Mouse (Mus musculus) lung, postnatal 10 days (tissue): ENCODE measurements at regions not wholly inside any gene's neighbourhood (a gene's known extent, or its start where the extent isn't known, plus 50 kb on each side); places are given as distances from the start of the nearest gene placed in this dataset.
A peak's percentile ranks its signal among the peaks of the same experiment; 100 is the strongest.
"Not testable (repeated sequence)": the region's sequence is repeated elsewhere in the genome, so short reads cannot be mapped to it uniquely, and the experiment has no call there.

Source experiments
- DNase-seq: peaks from one replicate; pipeline ENCODE4 v3.0.0; 2021

DNA sequence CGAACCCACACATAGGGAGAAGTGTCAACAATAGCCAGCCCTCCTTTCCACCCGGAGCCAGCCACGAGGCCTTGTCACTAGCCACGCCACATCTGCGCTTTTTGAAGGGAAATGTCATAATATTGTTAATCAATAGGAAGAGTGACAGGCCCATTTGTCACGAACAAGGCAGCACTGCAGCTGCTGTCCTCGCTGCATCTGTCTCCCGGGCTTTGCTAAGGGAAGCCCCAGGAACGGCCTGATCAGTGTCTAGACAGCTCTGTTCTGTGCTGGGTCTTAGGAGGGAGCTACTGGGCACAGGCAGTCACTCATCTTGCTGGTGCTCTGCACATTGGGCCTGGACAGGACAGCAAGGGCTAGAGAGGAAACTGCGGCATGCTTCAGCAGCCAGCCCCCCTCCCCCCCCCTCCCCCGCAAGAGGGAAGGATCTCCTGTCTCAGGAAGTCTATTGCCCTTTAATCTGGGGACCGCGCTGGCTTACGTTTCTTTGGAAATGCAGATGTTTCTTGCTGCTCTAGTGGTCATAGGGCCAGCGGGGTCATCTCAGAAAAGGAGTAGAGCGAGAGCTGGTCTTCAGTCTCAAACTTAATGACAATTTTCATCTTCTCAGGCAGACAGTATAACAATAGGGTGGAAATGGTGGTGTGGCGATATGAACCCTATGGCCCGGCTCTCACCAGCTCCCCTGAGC lies 169.1 kb upstream of the Npvf start:
- no peak for DNase-seq

DNA sequence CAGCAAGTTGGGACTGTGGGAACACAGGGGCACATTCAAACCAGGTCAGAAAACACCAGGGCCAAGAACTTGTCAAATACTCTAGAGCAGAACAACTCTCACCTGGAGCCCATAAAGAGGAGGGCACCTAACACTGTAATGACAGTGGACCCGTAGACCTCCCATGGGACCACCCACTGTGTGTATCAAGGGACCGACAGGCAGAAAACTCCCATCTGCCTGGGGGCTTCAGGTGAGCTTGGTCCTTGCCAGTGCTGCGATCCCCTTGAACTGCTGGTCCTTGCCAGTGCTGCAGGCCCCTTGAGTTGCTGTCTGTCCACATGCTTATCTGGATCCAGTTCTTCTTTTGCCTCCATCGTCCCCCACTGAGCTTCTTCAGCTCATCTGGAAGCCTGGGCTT lies 170.2 kb upstream of the Npvf start:
- no peak for DNase-seq

DNA sequence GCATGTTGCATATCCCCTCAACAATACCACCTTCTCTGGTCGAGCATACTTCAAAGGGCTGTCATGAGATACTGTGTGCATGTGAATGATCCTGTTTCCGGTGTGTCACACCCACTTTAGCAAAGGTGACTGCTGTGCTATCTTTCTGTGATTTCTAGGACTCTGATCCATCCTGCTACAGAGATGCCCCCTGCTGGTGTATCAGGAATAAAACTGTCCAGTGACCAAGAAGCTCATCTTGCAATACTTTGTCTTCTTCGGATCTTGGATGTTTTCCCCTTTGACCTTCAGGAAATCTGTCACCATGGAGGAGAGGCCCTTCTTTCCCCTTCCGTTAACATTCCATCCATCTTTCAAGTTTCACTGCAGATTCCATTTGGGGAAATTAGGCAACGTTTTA lies 177.5 kb upstream of the Npvf start:
- DNase-seq: no peak

DNA sequence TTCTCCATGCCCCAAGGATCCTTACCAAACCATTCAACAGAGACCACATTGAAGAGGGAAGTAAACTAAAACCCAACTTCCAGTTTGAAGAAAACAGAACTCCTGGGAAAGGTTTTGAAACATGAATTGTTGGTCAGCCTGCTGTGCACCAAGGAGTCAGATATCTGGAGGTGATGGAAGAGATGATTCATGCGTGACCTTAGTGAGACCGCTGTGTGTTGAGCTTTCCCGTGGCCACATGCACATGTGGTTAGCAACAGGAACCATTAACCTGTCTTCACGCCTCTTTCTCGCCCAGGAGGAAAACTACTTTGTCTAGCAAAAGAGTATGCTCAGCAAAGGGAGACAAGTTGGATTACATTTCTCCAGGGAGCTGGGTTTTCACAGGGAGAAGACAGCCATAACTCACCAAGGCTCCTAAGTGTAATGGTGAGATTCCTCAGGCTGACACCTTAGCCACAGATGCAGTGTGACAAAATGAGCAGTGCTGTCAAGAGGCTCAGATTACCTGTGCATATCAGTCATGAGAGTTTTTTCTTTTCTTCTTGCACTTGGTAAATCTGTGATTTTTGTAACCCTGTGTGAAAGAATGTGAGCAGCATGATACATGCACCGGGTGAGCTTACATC lies 181.9 kb upstream of the Npvf start:
- no peak for DNase-seq

DNA sequence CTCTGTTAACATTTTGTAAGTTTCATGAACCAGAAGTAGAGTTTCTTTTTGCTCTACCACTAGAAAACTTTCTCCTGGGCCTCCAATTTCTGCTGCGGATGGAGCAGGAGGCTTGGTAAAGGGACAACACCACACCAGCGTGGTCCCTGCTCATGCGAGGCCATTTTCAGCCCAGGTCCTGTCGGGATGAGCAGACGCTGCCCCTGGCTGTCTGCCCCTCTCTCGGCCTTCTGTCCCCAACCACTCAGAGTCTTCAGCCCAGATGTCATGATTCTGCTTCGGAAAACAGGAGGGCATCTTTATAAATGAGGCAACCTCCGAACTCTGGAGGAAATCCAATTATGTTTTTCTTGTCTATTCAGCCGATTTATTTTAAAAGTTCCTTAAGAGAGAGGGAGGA lies 186.6 kb upstream of the Npvf start:
- no peak for DNase-seq

DNA sequence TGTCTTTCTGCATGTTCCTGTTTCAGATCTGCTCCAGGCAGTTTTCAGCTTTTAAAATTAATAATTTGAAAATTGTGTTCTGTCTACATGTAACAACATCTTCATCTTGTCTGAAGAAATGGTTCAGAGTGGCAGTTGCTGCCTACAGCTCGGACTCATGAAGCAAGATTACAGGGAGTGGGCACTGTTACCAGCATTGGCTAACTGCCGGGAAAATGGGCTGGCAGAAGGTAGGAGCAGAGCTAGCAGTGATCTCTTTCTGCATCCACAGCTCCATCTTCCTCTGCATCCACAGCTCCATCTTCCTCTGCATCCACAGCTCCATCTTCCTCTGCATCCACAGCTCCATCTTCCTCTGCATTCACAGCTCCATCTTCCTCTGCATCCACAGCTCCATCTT lies 191.0 kb upstream of the Npvf start:
- not testable (repeated sequence) for DNase-seq

DNA sequence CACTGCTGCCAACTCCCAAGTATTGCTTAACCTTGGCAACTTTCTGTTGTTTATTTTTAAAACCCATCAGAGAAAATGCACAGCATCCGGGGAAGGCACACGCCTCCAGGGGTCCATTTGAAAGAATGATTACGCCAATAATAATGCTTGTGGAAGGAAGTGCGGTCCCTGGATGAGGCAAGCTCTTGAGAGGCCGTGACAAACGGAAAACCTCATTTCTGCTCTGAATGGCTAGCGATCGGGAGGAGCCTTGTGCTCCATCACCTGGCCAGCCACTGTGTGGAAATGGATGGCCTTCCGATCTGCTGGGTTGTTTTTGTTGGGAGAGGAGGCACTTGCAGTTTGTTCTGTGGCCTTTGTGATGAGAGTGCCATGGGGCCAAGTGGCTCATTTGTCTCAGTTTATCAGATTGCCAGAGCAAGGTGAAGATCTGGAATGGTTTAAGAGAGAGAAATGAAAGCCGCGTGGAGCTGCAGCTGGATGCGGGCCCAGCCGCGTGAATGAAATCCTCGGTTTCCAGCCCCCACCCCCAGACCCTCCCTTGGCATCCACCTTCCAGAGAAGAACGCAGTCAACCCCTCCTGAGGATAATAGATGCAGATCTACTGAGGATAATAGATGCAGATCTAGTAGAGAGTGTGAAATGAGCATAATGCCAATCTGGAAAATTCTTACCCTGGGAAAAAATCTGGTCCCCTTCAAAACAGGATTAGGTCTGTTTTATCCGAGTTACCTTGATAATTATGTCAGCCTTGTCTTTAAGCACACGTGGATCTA lies 192.7 kb upstream of the Npvf start:
- no peak for DNase-seq

DNA sequence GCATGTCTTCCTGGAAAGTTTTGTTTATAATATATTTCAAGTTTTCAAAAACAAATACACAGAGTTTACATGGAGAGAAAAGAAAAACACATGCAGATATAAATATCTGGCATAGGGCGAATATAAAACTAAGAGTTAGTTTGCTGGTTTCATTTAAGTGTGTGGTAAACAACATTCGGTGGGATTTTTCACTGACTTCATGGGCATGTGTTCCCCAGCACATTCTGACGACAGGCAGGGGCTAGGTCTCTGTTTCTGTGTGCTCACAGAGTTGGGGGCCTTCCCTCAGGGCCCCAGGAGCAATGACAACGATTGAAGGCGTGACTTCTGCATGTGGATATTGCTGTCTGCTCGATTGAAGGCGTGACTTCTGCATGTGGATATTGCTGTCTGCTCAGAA lies 193.3 kb upstream of the Npvf start:
- DNase-seq: no peak

DNA sequence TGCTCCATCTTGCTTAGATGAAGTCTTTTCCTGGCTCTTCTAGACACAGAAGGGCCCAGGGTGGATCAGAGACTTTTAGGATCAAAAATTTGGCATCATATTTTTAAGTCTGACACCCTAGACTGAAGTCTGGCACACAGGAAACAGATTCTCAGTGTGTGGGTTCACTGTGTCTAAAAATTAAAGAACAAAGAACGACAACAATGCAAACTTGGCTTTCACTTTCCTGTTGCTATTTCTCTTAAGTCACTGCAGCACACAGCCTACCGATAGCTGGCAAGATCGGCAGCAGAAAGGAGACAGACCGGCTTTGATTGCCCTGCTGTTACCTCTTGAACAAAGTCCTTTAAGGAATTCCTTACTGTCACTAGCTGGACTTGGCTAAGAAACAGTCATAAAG lies 204.9 kb upstream of the Npvf start:
- no peak for DNase-seq

DNA sequence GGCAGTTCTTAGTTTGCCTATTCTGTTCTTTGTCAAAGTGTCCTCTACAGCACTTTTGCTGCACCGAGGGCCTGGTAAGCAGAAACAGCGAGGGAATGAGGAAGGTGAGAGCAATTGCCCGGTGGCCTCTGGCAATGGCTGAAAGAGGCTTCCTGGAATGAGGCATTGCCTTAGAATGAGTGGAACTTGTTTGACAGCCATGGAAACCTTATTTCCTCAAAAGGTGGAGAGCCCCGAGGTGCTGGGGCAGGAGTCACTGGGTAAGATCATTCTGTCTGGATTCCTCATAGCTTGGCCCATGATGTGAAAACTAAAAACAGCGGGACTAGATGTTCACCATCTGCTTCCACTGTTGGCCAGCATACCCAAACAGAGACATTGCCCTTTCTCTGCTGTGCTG lies 223.8 kb upstream of the Npvf start:
- DNase-seq: no peak

DNA sequence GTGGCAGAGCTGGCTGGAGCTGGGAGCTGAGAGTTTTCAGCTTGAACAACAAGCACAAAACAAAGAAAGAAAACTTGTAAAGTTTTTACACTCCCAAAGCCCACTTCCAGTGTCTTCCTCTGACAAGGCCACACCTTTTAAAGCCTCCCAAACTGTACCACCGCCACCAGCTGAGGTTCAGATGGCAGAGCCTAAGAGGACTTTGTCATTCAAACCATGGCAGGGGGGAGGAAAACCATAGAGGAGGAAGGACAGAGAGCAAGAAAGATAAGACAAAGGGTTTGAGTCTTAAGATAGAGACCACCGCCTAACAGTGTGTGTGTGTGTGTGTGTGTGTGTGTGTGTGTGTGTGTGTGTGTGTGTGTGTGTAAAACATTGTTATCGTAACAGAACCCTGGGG lies 228.1 kb upstream of the Npvf start:
- no peak for DNase-seq

DNA sequence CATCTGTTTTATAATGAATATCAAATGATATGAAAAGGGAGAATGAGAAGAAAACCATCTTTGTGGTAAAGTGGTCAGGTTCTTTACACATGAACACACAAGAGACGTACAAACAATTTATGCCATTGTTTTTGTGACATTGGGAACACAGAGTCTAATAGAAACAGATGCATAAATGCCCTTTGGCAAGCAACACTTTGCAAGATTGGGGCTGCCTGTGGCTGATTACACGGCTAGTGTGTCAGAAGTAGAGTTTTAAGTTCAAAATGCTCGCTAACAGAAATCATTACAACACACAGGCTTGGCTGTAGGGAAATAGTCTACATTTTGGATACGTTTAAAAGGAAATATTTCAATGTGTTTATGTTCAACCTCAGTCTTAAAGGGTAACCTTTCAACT lies 228.5 kb upstream of the Npvf start:
- no peak for DNase-seq

DNA sequence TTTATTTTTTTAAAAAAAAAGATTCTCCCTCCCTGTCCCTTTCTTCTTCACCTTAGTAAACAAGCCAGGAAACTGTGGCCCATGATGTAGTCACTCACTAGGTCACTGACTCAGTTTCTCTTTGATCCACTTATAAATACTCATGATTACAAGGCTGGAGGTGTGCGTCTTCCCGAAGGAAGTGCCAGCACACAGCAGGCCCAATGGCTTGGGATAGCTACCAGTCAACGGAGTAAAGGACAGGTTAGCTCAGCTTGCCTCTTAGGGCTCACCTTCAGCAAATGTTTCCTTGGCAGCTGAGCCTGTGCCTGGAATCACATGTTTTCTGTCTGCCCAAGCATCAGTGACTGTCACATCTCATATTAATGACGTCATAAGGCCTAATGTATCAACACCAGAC lies 230.8 kb upstream of the Npvf start:
- no peak for DNase-seq

DNA sequence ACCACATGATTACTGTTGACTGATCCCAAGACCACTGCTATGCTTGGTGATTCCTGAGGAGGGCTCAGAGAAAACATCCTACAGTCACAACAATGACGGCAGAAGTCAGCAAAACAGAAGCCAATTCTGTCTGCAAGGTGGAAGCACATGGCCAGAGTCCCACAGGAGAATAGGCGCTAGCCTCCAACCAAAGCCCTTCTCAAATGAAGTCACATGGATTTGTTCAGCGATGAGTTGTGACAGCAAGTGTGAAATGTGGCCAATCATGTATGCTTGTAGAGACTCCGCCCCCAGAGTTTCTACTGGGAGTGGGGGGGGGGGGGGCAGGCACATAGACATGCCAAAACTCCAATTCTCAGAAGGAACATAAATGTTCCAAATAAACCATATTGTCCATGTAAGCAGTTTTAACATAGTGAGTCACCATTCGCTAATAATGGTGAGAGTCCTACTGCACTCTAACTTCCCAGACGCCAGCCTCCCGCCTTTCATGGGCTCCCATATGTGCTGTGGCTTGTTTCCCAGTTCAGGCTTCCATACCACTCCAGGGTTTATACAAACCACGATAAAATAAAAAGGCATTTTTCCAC lies 231.6 kb upstream of the Npvf start:
- DNase-seq: no peak

DNA sequence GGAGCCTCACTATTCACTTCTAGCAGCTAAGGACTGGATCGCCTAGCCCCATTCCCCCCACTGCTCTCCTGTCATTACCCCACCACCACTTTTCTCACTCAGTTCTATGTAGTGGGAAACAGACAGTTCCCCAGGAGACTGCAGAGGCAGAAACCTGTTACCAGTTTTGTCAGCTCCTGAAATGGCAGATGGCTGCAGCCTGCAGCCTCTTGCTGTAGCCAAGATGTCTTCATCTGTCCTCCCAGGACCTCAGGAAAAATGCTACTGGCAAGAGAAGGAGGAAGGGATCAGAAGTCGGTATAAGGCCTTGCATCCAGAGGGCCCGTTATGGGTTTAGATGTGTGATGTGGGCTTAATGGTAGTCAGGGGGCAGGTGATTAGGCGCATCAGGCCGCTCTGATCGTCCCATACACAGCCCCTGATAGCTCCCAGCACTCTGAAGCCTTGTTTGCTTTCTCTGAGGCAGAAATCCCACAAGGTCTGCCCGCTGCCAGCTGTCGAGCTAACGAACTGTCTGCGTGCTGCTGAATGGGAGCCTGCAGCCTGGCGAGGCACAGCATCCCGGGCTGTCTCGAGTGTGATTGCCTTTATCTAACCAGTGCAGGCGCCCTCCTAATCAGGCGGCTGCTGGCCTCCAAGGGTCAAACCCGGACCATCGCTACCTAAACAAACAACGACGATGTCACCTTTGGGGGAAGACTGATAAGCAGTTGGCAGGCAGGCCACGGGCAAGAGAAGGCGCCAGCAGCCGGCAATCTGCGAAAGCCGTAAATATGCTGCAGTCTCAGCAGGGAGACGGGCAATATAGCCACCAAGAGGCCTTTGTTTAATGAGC lies 236.3 kb upstream of the Npvf start:
- DNase-seq: peak; percentile 54

DNA sequence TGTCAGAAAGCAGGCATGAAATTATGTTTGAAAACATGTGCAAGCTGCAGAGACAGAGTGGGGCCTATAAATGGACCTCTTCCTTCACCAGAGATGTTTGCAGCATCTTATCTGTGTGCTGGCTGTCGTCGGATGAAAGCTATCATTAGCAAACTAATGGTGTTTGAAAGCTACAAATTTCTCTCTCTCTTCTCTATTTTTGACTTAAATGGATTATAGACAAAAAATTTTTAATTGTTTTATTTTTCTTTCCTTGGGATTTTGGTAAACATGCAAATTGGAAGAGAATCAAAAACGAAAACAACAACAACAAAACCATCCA lies 236.9 kb upstream of the Npvf start:
- no peak for DNase-seq

DNA sequence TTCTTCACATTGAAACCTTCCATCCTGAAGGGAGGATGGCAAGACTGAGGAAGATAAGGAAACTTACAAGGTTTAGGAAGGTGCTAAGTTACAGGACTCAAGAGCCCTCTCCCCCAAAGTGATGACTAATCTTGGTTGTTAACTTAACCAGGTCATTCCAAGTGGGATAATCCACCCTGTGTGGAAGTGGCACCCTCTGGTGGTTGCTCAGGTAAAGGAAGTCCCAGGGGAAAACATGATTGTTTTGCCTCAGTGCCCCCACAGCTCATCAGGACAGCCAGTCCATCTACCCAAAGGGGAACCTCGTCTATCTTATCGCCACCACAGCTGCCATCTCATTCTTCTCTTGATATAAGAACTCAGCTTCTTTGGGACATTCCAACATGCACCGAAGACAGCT lies 244.6 kb upstream of the Npvf start:
- no peak for DNase-seq

DNA sequence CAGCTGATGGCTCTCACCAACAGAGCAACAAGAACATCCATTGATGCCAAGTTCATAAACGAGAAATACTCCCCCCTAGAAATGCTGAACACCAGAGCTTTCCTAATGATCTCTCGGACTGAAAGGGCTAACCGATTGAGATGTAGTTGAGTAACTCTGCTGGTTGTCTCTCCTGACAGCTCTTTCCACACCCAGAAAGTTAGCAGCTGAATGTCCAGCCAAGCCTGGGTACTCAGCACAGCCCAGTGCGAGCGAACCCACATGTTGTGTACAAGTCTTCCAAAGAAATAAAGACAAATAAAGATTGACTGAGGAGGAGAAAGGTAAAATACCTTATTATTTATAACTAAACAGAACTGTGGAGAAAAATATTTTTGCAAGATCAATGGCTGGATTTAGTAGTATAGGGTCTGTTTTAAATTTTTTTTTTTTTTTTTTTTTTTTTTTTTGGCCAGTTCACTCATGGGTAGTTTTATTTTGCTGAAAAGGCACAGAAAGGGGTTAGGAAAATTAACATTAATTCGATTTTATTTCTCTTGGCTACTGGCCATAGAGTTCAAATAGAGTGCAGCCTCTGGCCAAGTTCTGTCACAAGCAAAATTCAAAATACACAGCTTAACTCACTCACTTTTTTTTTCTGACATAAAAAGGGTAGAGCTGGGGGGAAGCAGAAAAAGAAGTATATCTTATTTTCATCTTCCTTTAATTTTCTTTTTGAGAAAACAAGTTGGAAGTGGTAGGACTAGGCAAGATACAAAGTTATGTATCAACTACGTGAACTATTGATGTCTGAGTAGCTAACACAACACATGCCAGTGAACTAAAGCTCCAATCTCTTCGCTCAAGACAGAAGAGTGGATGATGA lies 261.2 kb upstream of the Npvf start:
- DNase-seq: peak; percentile 24

DNA sequence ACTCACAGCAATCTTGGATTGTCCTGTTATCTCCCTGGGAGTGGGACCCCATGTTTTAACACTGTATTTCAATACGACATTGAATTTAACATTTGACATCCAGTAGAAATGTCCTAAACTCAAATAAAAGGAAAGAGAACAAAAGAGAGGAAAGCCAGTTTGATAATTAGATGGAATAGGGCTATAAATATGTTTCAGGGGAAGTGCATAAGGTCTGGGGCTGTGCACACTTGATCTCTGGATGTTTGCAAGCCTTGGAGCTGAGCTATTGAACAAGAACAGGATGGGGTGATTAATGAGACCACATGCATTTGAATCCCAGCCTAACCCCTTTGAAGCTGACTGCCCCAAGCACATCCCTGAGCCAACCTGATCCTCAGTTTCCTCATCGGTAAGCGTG lies 264.0 kb upstream of the Npvf start:
- no peak for DNase-seq

DNA sequence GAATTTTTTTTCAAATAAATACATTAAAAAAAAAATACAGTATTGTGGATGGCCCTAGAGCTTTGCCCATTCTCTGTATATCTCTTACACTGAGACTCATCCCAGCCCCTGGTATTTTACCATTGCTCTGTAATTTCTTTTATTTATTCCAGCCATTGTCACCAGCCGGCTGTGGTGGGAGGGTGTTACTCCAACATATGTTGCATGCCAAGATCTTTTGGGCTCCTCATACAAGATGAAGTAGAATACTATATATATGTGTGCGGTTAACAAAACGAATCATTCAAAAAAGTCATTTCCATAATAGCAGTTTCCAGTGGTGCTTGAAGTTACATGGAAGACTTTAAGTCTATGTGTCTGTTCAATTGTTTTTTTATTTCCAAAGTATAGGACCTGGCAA lies 268.0 kb upstream of the Npvf start:
- no peak for DNase-seq

DNA sequence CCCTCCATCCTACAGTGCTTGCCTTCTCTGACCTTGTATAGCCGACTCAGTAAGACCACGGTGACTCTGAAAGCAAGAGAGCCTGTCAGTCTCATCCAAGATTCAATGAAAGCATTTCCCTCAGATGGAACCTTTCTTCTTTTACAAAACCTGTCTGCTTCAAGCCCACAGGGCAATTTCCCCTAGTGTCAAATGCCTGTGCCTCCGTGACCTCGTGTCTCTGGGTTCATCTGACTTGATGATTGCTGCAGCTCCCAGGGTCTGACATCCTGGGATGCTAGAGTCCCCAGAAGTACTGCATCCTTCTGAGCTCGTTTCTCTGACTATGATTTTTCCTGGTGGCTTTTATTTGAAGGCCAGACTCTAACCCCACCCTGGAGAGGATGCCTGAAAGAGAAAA lies 270.3 kb upstream of the Npvf start:
- no peak for DNase-seq

DNA sequence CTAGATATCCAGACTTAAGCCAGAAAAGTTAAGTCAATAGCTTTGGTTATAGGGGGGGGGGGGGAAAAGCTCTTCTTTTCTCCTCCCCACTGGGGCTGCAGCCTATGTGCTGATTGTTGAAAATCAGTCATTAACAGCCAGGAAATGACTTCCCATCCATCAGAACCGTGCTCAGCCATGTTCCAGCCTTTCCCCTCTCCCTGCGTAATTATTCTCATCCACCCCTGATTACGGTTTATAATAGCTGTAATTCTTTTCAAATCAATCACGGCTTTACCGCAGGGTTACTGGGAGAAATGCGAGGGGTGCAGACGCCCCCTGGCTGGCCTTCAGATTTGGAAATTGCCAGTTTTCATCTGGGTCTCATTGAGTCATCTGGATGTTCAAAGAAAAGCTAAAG lies 270.8 kb upstream of the Npvf start:
- DNase-seq: no peak
